Mouse (Mus musculus) limb, embryonic 12.5 days (tissue): ENCODE results near the gene Pramef17. TPM values are rescaled to one million over a fixed set of nuclear protein-coding genes. Genes with fewer than 3 reads are reported as not detected.
"Not testable (repeated sequence)": the region's sequence is repeated elsewhere in the genome, so short reads cannot be mapped to it uniquely, and the experiment has no call there.

Experiments
- ATAC-seq: fragments of 200-750 bp; cut with Nextera tagmentation; 2 replicates; pipeline ENCODE4 v1.8.0; 2017; ENCODE audit warnings: low read depth, moderate TSS enrichment; ENCODE audit not compliant: insufficient number of reproducible peaks, insufficient read depth, low FRiP score, low TSS enrichment
- H3K27ac ChIP-seq: fragments of 300-500 bp; sonication (generic); 2 replicates; pipeline ENCODE4 v1.5.1; 2016; ENCODE audit warnings: mild to moderate bottlenecking, moderate library complexity
- H3K27me3 ChIP-seq: fragments of 300-500 bp; sonication (generic); 2 replicates; pipeline ENCODE4 v1.6.1; 2016; ENCODE audit warnings: mild to moderate bottlenecking, moderate library complexity
- H3K36me3 ChIP-seq: fragments of 300-500 bp; sonication (generic); 2 replicates; pipeline ENCODE4 v1.6.1; 2016; ENCODE audit warnings: mild to moderate bottlenecking, moderate library complexity
- H3K4me1 ChIP-seq: fragments of 300-500 bp; sonication (generic); replicated peaks from 2 replicates; pipeline ENCODE4 v1.6.1; 2016
- H3K4me2 ChIP-seq: fragments of 300-500 bp; sonication (generic); 2 replicates; pipeline ENCODE4 v1.6.1; 2016; ENCODE audit warnings: mild to moderate bottlenecking, moderate library complexity
- H3K4me3 ChIP-seq: fragments of 300-500 bp; sonication (generic); replicated peaks from 2 replicates; pipeline ENCODE4 v1.5.1; 2016; ENCODE audit warnings: mild to moderate bottlenecking
- H3K9ac ChIP-seq: fragments of 300-500 bp; sonication (generic); replicated peaks from 2 replicates; pipeline ENCODE4 v1.6.1; 2016; ENCODE audit warnings: mild to moderate bottlenecking, moderate library complexity
- H3K9me3 ChIP-seq: fragments of 300-500 bp; sonication (generic); 2 replicates; pipeline ENCODE4 v1.6.1; 2016; ENCODE audit warnings: mild to moderate bottlenecking, moderate library complexity
- WGBS: fragments of 180-500 bp; shearing (Covaris S2); methylation state at CpG from one replicate; pipeline ENCODE4 v1.1.7; 2016; 5-methylcytosine and 5-hydroxymethylcytosine counted together
- polyA plus RNA-seq: library from polyadenylated mRNA; unstranded; fragments of >200 nt; fragmentation: Nextera tagmentation; extraction: Ambion mirVana; gene quantifications from 2 replicates; pipeline ENCODE4 v1.2.1, GENCODE M21; 2016

The Pramef17 gene
- polyA plus RNA-seq, result not detected in 2 replicates

DNA sequence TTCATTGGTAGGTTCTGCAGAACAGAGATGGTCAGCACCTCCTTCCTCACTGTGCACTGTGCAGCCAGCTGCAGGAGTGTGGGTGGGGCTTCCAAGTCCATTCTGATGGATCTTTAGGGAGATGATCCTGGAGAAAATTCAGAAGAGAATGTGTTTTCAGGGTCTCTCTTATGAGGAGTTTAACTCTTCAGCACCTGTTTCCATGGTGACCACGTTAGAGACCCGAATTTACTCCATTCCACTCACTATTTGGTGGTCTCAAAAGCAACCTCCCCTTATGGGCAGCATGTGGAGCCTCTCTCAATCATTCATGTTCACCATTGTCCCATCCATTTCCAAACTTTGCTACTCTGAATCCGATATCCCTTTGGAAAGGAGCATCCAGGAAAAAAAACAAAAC lies at the start of gene Pramef17:
Gene Pramef17, minus strand, starts transcription at position 101 of the 400 bp plus-strand sequence.
- not testable (repeated sequence) for H3K27me3 ChIP-seq, H3K4me1 ChIP-seq, H3K4me3 ChIP-seq, H3K27ac ChIP-seq, ATAC-seq, H3K9ac ChIP-seq, H3K36me3 ChIP-seq, H3K4me2 ChIP-seq, H3K9me3 ChIP-seq
- WGBS, result 59% methylated on average over 3 of the region's 3 CpGs

DNA sequence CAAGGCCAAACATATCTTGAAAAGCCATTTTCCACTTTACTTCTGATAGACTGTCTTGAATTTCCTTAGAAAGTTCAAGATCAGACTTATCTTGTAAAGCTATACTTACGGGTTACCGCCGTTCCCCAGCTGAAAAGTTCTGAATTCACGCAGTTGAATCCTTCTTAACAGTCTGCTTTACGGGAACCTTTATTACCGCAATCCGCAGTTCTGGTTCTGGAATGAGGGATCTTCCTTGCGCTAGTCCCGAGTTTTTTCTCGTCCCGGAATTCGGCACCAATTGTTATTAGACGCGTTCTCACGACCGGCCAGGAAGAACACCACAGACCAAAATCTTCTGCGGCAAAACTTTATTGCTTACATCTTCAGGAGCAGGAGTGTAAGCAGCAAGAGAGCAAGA lies 6.0 kb downstream of the Pramef17 start:
- not testable (repeated sequence) for H3K4me2 ChIP-seq, H3K36me3 ChIP-seq, H3K4me1 ChIP-seq, H3K27me3 ChIP-seq, H3K27ac ChIP-seq, ATAC-seq, H3K9ac ChIP-seq, H3K4me3 ChIP-seq, H3K9me3 ChIP-seq
- 93% methylated on average over 17 of the region's 17 CpGs for WGBS

DNA sequence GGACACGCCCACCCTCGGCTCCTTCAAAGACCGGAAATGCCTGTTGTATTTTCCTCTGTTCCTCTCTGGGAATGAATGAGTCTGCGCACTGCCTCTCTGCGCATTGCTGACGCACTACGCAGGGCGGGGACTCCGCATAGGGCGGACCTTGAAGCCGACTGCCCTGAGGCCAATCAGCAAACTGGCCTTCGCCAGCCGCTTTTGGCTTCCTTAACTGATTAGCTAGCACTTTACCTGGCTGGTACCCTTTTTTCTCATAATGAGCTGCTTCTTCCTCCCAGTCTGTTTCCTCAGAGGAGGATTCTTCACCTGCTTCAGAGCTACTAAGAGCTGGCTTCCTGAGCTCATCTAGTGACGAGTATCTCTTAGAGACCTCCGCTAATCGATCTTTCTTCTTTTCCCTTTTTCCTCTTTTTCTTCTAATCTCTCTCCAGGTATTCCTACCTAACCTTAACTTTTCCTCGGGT lies 6.7 kb downstream of the Pramef17 start:
- H3K36me3 ChIP-seq, H3K4me1 ChIP-seq, ATAC-seq, H3K27me3 ChIP-seq, H3K9ac ChIP-seq, H3K4me2 ChIP-seq, H3K9me3 ChIP-seq, H3K27ac ChIP-seq, H3K4me3 ChIP-seq: not testable (repeated sequence)
- WGBS, result 85% methylated on average over 9 of the region's 17 CpGs

DNA sequence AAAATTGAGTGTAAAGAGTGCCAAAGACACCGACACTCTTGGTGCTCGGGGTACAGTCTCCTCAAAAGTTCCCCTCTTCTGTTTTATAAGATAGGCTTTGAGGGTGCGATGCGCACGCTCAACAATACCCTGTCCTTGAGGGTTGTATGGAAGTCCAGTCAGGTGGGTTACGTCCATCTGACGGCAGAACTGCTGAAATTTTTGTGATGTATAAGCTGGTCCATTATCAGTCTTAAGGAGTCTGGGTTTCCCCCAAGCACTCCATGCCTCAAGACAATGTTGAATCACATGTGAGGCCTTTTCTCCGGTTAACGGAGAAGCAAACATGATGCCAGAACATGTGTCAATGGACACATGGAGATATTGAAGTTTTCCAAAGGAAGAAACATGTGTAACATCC lies 8.4 kb downstream of the Pramef17 start:
- H3K27me3 ChIP-seq, H3K9me3 ChIP-seq, H3K4me1 ChIP-seq, H3K4me3 ChIP-seq, H3K4me2 ChIP-seq, H3K36me3 ChIP-seq, H3K9ac ChIP-seq, H3K27ac ChIP-seq, ATAC-seq: not testable (repeated sequence)
- 96% methylated on average over 5 of the region's 9 CpGs for WGBS

DNA sequence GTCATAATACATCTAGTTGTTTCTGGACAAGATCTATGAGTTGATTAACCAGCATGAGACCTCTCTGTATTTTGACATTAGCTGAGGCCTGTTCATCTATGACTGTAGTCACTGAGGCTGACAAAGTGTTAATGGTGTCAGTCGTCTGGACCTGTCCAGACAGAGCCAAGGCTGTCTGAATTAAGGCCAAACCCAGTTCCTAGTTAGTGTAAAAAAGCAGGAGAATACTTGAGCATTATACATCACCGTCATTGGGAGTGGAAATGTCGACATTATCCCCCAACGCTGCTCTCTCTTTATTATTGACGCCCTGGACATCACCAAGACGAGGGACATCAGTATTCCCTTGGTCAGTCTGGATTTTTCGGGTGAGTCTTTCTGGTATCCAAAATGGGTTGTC lies 9.0 kb downstream of the Pramef17 start:
- not testable (repeated sequence) for H3K27ac ChIP-seq, H3K4me2 ChIP-seq, H3K27me3 ChIP-seq, ATAC-seq, H3K4me1 ChIP-seq, H3K4me3 ChIP-seq, H3K36me3 ChIP-seq, H3K9ac ChIP-seq, H3K9me3 ChIP-seq
- no CpG with 5 or more reads among the region's 7 CpGs for WGBS

DNA sequence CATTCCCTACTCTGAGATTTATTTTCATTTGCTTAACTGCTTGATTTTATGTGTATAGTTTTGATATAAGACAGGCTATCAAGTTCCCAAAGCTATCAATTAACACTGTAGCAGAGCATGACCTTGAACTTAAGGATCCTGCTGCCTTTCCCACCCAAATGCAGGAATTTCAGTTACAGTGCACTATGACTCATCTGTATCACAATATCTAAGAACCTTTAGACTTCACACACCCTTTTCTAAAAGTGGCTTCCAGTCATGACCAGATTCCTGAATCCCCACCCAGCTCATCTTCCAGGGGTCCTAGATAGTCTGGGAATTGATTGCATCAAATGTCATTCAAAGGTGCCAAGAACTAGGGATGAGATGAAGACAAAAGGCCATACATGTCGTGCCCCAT lies 10.7 kb downstream of the Pramef17 start:
- not testable (repeated sequence) for H3K9me3 ChIP-seq, H3K9ac ChIP-seq, H3K36me3 ChIP-seq, ATAC-seq, H3K27me3 ChIP-seq, H3K4me3 ChIP-seq, H3K4me1 ChIP-seq, H3K27ac ChIP-seq, H3K4me2 ChIP-seq
- WGBS, result no CpG with 5 or more reads among the region's 1 CpGs

DNA sequence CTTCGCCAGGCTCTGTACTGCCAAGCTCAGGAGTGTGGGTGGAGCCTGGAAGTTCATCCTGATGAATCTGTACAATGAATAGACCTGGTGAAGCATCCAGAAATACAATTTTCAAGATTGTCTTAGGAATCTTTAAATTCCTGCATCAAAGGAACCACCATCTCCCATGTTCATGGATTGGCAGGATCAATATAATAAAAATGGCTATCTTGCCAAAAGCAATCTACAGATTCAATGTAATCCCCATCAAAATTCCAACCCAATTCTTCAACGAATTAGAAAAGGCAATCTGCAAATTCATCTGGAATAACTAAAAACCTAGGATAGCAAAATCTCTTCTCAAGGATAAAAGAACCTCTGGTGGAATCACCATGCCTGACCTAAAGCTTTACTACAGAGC lies 27.3 kb downstream of the Pramef17 start, which contains the start of gene Gm13101:
Gene Gm13101, minus strand, starts transcription at position 101 of the 400 bp plus-strand sequence.
- not testable (repeated sequence) for H3K27me3 ChIP-seq, H3K9ac ChIP-seq, H3K36me3 ChIP-seq, H3K27ac ChIP-seq, H3K4me2 ChIP-seq, H3K4me3 ChIP-seq, H3K4me1 ChIP-seq, ATAC-seq
- WGBS, result 58% methylated on average over 2 of the region's 2 CpGs
- H3K9me3 ChIP-seq, result peaks cover 29% of the 10 kb centered on the region; the same call in 1 of the 2 replicates

DNA sequence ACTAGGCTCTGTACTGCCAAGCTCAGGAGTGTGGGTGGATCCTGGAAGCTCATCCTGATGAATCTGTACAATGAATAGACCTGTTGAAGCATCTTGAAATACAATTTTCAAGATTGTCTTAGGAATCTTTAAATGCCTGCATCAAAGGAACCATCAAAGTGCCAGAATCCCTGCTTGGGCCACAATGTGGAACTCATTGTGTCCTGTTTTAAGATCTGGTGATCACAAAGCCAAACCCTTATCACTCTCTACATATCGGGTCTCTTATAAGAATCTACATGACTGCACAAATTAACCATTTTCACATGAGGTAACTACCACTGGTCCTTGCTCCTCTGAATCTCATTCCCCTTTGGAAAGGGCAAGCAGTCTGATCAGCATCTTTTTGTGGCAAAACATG lies 43.3 kb downstream of the Pramef17 start, which contains the start of gene Pramef25:
Gene Pramef25, minus strand, starts transcription at position 101 of the 400 bp plus-strand sequence.
- not testable (repeated sequence) for ATAC-seq, H3K27ac ChIP-seq, H3K36me3 ChIP-seq, H3K27me3 ChIP-seq, H3K4me1 ChIP-seq, H3K9ac ChIP-seq, H3K4me3 ChIP-seq, H3K4me2 ChIP-seq
- WGBS, result 92% methylated on average over 1 of the region's 1 CpGs
- H3K9me3 ChIP-seq, result peaks cover 24% of the 10 kb centered on the region

Other genes starting within 250 kb of the Pramef17 start
- not detected in 2 replicates for gene Gm13023, start 205.0 kb downstream of the Pramef17 start, polyA plus RNA-seq
- gene Gm13084, start 178.3 kb downstream of the Pramef17 start, polyA plus RNA-seq, result not detected in 2 replicates
- gene Gm13103, start 147.9 kb downstream of the Pramef17 start, polyA plus RNA-seq, result not detected in 2 replicates
- not detected in 2 replicates for gene Pramef6, start 94.0 kb downstream of the Pramef17 start, polyA plus RNA-seq
- not detected in 2 replicates for gene Pramef25, start 43.4 kb downstream of the Pramef17 start, polyA plus RNA-seq
- not detected in 2 replicates for gene Gm13101, start 27.4 kb downstream of the Pramef17 start, polyA plus RNA-seq
- gene Pramel4, start 64.8 kb upstream of the Pramef17 start, polyA plus RNA-seq, result not detected in 2 replicates
- not detected in 2 replicates for gene Gm13102, start 112.1 kb upstream of the Pramef17 start, polyA plus RNA-seq
- gene Oog3, start 168.3 kb upstream of the Pramef17 start, polyA plus RNA-seq, result not detected in 2 replicates
- not detected in 2 replicates for gene Oog2, start 196.3 kb upstream of the Pramef17 start, polyA plus RNA-seq
- gene C87977, start 218.9 kb upstream of the Pramef17 start, polyA plus RNA-seq, result not detected in 2 replicates